Mouse (Mus musculus): Measurements from ENCODE around the gene Fez2. TPM values are rescaled to one million over a fixed set of nuclear protein-coding genes. Genes with fewer than 3 reads are reported as not detected.

Gene Fez2
- polyA plus RNA-seq, 2 experiments from 2014 or later = 11.9 to 14.3 TPM

Other genes with a start within 250 kb of the Fez2 start
- gene Crim1, start 217.9 kb downstream of the Fez2 start, polyA plus RNA-seq (2017; shearing (Covaris generic)) = 1 to 10 TPM; 7.5 to 7.7 TPM
- gene Vit, start 89.9 kb upstream of the Fez2 start, polyA plus RNA-seq (2017; shearing (Covaris generic)) = not detected

Data from CD4-positive, CD25-positive, alpha-beta regulatory T cell, adult 4 months (primary cell).